Mouse (Mus musculus) E14TG2a.4 (cell line): ENCODE data around the gene Kri1.
A peak's percentile ranks its signal among the peaks of the same experiment; 100 is the strongest.

Source experiments
- H3K27me3 ChIP-seq: 2 replicates; pipeline ENCODE4 v1.6.1; 2014; ENCODE audit warnings: low read length, control low read depth; ENCODE audit not compliant: insufficient read depth
- H3K36me3 ChIP-seq: 2 replicates; pipeline ENCODE4 v1.6.1; 2014; ENCODE audit warnings: low read length, control low read depth; ENCODE audit not compliant: insufficient read depth
- H3K4me1 ChIP-seq: replicated peaks from 2 replicates; pipeline ENCODE4 v1.6.1; 2014; ENCODE audit warnings: low read depth, low read length, control low read depth
- H3K4me3 ChIP-seq: replicated peaks from 2 replicates; pipeline ENCODE4 v1.5.1; 2014; ENCODE audit warnings: mild to moderate bottlenecking, low read length
- H3K9me3 ChIP-seq: 2 replicates; pipeline ENCODE4 v1.6.1; 2014; ENCODE audit warnings: low read length, control low read depth
- CTCF ChIP-seq: conservative IDR thresholded peaks from 2 replicates; pipeline ENCODE4 v1.5.1; 2014; ENCODE audit warnings: low read length
- NANOG ChIP-seq: IDR thresholded peaks from 2 replicates; pipeline ENCODE4 v1.6.1; 2014; ENCODE audit warnings: borderline replicate concordance, low read length, mixed read lengths
- POU5F1 ChIP-seq: IDR thresholded peaks from 2 replicates; pipeline ENCODE4 v1.6.1; 2014; ENCODE audit warnings: low read length, borderline replicate concordance

Gene Kri1

DNA sequence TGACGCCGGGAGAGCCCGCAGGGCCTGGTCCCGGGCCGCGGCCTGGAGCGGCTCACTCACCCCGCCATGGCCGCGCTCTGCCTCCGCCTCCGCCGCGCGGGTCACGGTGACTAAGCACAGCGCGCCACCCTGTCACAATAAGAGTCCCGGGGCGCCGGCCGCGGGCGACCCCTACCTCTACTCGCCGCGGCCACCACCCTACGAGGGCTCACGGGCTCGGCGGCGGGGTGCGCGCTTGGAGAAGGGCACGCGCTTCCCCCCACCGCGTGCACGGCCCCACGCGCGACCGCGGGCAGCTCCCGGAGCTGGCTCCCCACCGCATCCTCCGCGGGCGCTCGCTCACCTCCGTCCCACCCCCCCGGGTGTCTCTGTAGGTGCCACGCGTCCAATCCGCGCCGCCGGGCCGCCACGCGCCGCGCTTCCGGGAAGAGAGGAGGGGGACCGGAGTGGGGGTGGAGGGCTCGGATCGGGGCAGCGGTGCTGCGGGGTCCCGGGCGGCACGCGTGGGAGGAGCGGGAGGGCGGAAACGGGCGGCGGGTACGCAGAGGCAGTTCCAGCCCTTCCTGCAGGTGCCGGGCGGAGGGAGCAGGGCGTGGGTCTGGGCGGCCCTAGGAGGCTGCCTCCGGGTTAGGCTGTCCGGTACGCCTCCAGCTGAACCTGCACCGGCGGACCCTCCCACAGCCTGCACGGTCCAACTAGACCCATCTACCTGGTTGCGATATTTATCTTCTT is 48.9 kb downstream of the Kri1 start, which contains the start of gene Keap1:
Gene Keap1 (minus strand): TSS at position 629 of the 732 bp plus-strand sequence.
- H3K36me3 ChIP-seq: peaks cover 33% of the 10 kb centered on the region
- no peak for TF ChIP-seq POU5F1
- H3K27me3 ChIP-seq: peaks cover 25% of the 10 kb centered on the region
- no peaks in the 10 kb centered on the region for H3K9me3 ChIP-seq
- peaks cover 69% of the 10 kb centered on the region for H3K4me1 ChIP-seq
- peak within 1 kb of the TSS; percentile 92 for H3K4me3 ChIP-seq

- Histone ChIP-seq H3K36me3 (peaks cover 41% of the 10 kb centered on the region), H3K9me3 (no peaks in the 10 kb centered on the region), H3K4me3 (peak overlapping the region; percentile 92), H3K27me3 (peaks cover 25% of the 10 kb centered on the region), H3K4me1 (peaks cover 70% of the 10 kb centered on the region)
- TF ChIP-seq POU5F1 (no peak), CTCF (no peak), NANOG (no peak)
These were observed 49.6 kb downstream of the Kri1 start for GRCm38 (mm10) chr9:21238004-21238732.

DNA sequence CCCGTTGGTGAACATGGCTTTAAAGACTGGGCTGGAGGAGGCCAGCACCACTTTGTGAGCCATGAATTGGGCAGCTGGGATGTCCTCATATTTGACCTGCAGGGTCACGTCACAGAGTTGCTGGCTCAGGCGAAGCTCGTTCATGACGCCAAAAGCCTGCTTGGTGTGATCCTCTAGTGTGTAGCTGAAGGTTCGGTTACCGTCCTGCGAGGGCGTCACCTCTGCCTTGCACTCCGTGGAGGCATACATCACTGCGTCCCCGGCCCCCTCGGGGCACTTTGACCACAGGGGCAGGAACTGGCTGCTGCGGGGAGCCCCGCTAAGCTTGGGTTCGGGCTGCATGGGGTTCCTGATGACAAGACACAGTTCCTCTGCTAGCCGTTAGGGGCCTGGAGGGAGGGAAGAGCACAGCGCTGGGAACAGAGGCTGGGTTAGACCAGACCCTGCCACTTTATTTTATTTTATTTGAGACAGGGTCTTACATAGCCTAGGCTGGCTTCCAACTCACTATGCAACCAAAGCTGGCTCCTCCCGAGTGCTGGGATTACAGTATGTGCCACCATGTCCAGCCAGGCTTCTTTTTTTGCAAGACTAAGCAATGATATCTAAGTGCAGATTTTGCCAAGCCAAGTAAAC is 50.3 kb downstream of the Kri1 start:
- Histone ChIP-seq H3K36me3 (peaks cover 46% of the 10 kb centered on the region), H3K9me3 (no peaks in the 10 kb centered on the region), H3K4me1 (peaks cover 76% of the 10 kb centered on the region), H3K27me3 (peaks cover 20% of the 10 kb centered on the region), H3K4me3 (peak overlapping the region; percentile 92)
- TF ChIP-seq POU5F1: no peak
- peak; percentile 22 for TF ChIP-seq CTCF
- no peak for TF ChIP-seq NANOG

DNA sequence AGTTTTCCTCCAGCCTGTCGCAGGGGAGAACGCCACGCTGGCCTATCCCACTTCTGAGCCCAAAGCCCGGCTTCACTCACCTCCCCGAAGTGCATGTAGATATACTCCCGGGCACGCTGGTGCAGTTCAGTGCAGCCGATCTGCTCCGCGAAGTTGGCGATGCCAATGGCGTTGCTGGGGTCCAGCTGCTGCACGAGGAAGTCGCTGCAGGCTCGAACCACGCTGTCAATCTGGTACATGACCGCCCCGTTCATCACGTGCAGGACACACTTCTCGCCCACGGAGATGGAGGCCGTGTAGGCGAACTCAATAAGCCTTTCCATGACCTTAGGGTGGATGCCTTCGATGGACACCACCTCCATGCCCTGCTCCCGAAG is 50.8 kb downstream of the Kri1 start:
- TF ChIP-seq NANOG (no peak), CTCF (no peak), POU5F1 (no peak)
- H3K9me3 ChIP-seq: no peaks in the 10 kb centered on the region
- H3K27me3 ChIP-seq: peaks cover 20% of the 10 kb centered on the region
- H3K4me1 ChIP-seq: peaks cover 78% of the 10 kb centered on the region
- H3K4me3 ChIP-seq: peak overlapping the region; percentile 92
- H3K36me3 ChIP-seq: peaks cover 49% of the 10 kb centered on the region

- TF ChIP-seq NANOG (no peak), POU5F1 (no peak), CTCF (no peak)
- Histone ChIP-seq H3K36me3 (peaks cover 66% of the 10 kb centered on the region), H3K4me3 (no peak overlapping the region), H3K27me3 (peaks cover 24% of the 10 kb centered on the region), H3K9me3 (no peaks in the 10 kb centered on the region), H3K4me1 (peaks cover 79% of the 10 kb centered on the region)
These were observed 52.4 kb downstream of the Kri1 start for GRCm38 (mm10) chr9:21235341-21235740.

DNA sequence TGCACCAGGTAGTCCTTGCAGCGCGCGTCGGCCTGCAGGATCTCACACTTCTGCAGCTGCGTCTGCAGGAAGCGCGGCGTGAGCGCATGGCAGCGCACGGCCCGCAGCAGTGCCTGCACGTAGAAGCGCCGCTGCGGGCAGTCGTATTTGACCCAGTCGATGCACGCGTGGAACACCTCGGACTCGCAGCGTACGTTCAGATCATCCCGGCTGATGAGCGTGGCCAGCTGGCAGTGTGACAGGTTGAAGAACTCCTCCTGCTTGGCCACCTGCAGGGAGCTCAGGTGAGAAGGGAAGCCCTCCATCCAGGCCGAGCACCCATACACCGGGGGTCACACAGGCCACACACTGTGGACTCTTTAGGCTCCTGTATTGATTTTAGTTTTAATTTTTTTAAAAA is 54.0 kb downstream of the Kri1 start:
- TF ChIP-seq POU5F1 (no peak), NANOG (no peak), CTCF (no peak)
- peaks cover 84% of the 10 kb centered on the region for H3K4me1 ChIP-seq
- no peaks in the 10 kb centered on the region for H3K9me3 ChIP-seq
- H3K36me3 ChIP-seq: peaks cover 81% of the 10 kb centered on the region
- peak overlapping the region; percentile 74 for H3K4me3 ChIP-seq
- H3K27me3 ChIP-seq: peaks cover 22% of the 10 kb centered on the region

- peaks cover 88% of the 10 kb centered on the region for H3K4me1 ChIP-seq
- peaks cover 22% of the 10 kb centered on the region for H3K27me3 ChIP-seq
- TF ChIP-seq NANOG (no peak), POU5F1 (no peak), CTCF (no peak)
- H3K36me3 ChIP-seq: peaks cover 84% of the 10 kb centered on the region
- H3K9me3 ChIP-seq: no peaks in the 10 kb centered on the region
- peak overlapping the region; percentile 74 for H3K4me3 ChIP-seq
These were observed 54.4 kb downstream of the Kri1 start for GRCm38 (mm10) chr9:21233366-21233765.

GRCm38 (mm10) chr9:21232867-21233266 is 54.9 kb downstream of the Kri1 start:
- Histone ChIP-seq H3K4me1 (peaks cover 91% of the 10 kb centered on the region), H3K9me3 (no peaks in the 10 kb centered on the region), H3K27me3 (peaks cover 22% of the 10 kb centered on the region), H3K36me3 (peaks cover 84% of the 10 kb centered on the region), H3K4me3 (peak overlapping the region; percentile 74; the same call in 1 of the 2 replicates)
- TF ChIP-seq NANOG (no peak), CTCF (peak; percentile 10; the same call in 1 of the 2 replicates), POU5F1 (no peak)

DNA sequence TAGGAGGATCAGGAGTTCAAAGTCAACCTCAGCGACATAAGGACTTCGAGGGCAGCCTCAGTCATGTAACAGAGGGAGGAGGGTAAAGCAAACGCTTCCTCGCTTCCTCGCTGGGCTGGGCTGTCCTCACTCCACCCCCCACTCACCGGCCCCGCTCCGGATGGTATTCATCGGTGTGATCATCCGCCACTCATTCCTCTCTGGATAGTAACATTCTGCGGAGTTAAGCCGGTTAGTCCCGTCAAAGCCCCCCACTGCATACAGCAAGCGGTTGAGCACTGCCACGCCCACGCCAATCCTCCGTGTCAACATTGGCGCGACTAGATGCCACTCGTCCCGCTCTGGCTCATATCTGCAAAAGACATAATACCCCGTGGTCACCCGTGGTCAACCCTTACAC is 56.2 kb downstream of the Kri1 start:
- peak overlapping the region; percentile 21; the same call in 1 of the 2 replicates for H3K4me3 ChIP-seq
- H3K27me3 ChIP-seq: peaks cover 22% of the 10 kb centered on the region
- H3K9me3 ChIP-seq: no peaks in the 10 kb centered on the region
- TF ChIP-seq POU5F1 (no peak), CTCF (no peak), NANOG (no peak)
- H3K4me1 ChIP-seq: peaks cover 91% of the 10 kb centered on the region
- H3K36me3 ChIP-seq: peaks cover 82% of the 10 kb centered on the region
